Mouse (Mus musculus): ENCODE measurements around the gene Tada3.

Tada3 gene

DNA sequence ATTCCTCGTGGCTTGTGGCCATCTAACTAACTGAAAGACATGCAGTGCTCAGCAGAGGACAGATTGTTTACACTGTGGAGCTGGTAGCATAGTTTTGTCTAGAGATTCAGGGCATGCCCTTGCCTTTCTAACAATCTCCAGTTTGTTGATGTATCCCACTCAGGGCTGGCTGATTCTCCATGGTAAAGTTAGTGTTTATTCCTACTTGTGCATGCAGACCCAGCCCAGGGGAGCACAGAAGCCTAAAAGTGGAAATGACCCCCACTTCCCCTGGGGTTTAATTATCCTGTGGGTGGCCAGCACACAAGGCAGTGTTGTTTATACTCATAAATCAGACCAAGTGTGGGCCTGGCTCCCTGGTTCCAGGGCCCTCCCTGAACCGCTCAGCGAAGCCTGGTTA is 8.3 kb upstream of the Tada3 start:
- DNase-seq: no peak

DNA sequence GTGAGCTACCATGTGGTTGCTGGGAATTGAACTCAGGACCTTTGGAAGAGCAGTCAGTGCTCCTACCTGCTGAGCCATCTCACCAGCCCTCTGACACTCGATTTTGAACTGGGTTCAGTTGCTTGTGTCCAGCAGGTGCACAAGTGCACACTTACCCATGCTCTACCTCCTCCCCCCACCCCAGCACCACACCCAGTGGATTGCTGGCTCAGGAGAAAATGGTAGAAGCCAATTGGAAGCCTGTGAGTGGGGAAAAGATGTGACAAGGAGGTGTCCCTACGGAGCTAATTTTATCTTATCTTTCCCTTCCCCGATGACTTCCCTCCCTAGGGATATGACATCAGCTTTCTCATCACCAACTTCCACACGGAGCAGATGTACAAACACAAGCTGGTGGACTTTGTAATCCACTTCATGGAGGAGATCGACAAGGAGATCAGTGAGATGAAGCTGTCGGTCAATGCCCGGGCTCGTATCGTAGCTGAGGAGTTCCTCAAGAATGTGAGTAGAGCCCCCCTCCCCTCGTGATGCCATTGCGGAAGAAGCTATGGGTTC is 7.6 kb upstream of the Tada3 start:
- no peak for DNase-seq

DNA sequence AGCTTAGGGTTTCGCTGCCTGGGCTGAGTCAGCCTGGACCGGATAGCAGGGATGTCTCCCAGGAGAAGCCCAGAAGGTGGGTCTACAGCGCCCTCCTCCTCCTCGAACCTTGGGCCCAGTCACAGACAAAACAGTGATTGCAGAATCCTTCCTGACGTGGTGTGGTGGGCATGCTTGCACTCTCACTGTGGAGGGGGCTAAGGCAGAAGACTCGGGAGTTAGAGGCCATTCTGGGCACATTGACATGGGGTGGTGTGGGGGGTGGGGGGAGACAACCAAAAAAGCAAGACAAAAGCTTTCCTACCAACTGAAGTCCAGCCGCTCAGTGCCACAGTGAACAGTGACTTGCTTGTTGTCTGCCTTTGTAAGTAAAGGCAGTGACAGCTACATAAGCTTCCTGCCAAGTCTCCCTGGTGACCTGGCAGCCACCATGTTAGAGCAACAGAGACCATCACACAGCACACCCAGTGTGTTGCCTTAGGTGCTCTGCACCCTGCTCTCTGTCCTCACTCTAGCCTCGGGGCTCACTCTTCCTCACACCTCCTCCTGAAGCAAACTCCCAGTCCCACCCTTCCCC is 6.8 kb upstream of the Tada3 start:
- no peak for DNase-seq

DNA sequence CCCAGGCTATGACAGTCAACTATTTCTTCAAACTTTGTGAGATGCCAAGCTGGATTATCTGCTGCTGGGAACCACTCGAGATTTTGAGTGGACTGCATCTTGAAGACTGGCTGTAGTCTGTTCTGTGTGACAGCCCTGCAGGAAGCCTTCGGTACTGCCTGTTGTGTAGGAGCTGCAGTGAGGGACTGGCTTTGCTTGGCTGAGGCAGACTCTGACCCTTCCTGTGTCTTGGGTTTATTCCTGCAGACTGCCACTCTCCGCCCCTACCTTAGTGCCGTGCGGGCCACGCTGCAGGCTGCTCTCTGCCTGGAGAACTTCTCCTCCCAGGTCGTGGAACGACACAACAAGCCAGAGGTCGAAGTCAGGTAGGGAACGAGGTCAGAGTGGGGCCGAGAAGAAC is 2.8 kb upstream of the Tada3 start:
- DNase-seq: peak in 1 of 2 experiments; percentile 9

DNA sequence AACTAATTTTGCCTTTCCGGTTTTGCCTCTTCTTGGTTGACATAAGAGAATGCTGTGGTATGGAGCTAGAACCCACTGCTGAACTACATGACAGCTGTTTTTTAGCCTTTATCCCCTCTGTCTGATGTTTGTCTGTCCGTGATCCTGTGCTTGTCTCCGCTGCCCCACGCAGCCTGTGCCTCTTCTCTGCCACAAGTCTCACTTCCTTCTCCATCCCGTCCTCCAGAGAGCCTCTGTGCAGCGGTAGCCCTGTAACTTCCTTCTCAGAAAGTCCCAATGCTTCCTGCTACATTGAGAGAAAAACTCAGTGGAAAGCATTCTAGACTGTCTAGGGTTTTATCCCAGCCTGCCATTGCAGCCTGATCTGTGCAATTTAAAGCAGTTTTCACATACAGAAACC is 1.6 kb upstream of the Tada3 start:
- peak; percentile 37 to 43 for DNase-seq

DNA sequence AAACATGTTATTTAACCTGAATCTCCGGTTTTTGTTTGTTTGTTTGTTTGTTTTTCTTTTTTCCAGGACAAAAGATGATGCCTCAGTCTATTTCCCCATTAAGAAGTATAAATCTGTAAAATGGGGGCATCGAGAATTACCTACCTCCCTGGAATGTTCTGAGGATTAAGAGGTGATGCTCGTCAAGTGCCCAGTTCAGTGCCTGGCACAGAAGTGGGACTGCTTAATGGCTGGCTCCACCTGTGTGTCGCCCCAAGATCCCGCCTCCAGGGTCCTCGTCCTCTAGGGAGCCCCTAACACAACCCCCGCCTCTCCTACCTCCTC is 549 bp downstream of the Tada3 start:
- no peak for DNase-seq

DNA sequence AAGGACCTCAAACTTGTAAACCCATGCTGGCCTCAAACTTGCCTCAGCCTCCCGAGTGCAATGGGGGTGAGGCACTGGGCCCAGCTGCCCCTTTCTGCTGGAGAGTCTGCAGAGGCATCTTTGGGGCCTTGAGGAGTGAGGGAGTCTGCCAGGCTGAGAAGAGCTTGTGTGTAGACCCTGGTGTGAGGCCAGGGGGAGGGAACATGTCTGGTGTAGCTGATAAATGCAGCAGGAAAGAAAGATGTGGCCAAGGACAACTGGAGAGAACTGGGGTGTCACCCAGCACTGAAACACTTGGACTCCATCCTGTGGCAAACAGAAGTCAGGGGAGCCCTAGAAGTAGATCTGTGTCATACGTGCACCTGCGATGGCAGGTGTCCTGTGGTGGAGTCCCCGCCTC is 4.2 kb downstream of the Tada3 start:
- no peak for DNase-seq

DNA sequence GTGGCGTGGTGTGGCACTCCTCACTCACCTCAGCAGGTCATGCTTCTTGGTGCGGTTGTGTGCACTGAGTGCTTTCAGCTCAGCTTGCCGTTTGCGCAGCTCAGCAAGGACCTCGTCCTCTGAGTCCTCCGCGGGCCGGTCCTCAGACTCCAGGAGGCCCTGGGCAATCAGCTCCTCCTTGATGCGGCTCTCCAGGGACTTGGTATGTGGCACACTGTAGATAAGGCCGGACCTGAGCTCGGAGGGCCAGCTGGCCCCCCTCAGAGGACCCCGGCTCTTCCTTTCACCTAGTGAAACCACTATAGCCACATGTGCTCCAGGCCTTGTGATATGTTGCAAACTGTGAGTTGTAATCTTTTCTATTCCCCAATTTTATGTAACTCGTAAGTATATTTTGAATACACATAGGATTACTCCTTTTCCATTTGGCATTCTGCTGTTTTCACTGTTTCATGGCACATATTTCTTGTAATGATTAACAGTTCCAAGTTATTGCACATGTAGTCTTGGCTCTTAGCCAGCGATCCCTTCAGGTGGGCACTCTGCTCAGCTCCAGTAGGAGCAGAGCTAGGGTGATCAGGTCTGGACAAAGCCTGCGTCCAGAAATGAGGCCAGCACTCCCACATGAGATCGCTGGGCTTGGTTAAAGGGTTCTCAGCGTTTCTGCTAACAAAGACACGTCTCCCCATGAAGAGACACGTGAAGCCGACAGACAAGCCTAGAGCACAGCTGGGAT is 7.3 kb downstream of the Tada3 start:
- no peak for DNase-seq

DNA sequence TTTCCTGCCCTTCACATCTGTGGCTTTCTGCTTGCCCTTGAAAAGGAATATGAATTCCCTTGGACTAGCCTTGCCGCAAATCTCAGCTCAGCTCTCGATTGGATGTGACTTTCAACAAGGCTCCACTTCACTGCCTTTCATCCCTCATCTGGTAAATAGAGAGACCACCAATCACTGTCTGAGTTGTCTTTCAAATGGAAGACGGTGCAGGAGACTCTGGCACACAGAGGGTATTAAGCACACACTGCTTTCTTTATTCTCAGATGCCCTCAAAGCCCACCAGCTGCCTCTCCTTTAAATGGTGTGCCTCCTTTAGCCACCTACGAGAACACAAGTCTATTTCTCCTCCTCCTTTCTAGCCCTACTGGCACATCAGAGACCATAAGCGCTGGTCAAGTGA is 9.1 kb downstream of the Tada3 start:
- no peak for DNase-seq

DNA sequence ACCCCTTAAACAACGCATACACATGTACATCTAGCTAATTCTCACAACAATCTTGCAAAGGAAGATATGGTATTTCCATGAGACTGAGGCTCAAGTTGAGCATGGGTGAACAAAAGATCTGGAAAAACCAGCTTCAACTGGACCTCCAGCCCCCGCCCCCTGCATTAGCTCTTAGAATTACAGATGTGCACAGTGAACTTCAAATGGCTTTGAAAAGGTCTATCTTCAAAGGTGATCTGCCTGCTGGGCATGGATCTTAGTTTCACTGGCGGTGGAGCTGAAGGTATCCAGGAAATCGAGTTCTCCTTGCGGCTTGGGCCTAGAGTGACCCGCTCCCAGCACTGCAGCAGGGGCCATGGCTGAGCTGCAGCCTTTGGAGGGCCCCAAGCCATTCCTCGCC is 9.6 kb downstream of the Tada3 start:
- no peak for DNase-seq

DNA sequence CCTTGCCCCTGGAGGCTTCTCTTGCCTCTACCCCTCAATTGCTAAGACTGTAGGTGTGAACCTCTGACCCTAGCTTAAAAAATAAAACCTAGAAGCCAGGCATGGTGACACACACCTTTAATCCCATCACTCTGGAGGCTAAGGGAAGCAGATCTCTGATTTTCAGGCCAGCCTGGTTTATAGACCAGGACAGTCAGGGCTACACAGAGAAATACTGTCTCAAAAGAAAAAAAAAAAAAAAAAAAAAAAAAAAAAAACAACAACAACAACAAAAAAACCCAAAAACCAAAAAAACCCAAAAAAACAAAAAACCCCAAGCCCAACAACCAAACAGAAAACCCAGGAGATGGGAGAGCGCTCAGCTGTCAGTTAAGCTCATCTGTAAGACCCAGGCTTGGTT is 10.1 kb downstream of the Tada3 start:
- no peak for DNase-seq

DNA sequence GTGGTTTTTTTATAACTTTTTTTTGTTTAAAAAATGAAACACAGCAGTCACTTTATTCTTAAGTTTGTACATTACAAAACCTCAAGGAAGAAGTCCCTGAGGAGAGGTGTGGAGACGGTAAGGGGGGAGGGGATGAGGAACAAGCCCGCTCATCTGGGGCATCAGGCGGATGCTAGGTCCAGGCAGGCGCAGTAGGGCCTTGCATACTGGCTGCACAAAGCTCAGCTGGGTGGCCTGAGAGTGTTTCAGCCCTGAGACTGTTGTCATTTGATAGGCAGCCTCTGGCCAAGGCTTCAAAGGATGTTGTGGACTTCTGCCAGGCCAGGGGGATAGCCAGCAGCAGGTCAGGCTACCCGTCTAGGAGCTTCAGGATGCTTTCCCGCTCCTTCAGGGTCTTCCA is 11.0 kb downstream of the Tada3 start:
- DNase-seq: no peak

DNA sequence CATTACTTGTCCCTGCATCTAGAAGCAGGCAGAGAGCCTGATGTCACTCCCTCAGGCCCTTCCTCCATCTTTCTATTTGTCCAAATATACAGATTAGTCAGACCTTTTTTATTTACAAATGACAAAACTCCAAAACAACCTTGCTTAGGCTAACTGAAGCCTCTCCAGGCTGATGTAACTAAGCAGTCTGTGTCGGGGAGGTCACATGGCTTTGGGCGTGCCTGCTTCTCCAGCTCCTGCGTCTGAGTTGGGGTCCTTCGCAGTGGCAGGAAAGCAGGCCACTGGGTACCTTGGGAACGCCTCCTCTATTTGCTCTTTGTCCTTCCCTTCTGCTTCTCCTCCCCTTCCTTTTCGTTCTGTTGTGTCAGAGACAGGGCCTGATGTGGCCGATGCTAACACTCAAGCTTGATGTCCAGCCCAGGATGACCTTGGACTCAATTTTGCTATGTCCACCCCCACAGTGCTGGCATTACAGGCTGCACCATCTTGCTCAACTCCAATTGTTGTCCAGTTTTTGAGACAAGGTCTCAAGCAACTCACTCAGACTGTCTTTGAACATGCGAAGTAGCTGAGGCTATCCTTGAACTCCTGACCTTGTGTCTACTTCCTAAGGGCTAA is 13.1 kb downstream of the Tada3 start:
- no peak for DNase-seq

DNA sequence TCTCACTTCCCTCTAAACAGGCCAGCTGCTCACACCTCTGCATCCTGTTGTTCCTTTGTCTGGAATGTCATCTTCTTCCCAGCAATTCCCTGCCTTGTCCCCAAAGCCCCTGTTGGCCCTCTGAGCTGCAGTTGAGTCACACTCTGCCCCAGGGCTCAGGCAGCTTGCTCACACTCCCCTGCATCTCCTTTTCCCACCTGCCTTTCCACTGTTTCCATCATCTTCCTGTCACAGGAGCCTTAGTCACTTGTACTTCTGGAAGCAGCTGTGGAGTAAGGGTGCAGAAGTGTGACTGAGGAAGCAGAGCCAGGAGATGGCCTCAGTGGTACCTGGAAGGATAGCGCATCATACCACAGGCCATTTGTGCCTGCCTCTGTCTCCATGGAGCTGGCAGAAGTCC is 15.4 kb downstream of the Tada3 start:
- no peak for DNase-seq

DNA sequence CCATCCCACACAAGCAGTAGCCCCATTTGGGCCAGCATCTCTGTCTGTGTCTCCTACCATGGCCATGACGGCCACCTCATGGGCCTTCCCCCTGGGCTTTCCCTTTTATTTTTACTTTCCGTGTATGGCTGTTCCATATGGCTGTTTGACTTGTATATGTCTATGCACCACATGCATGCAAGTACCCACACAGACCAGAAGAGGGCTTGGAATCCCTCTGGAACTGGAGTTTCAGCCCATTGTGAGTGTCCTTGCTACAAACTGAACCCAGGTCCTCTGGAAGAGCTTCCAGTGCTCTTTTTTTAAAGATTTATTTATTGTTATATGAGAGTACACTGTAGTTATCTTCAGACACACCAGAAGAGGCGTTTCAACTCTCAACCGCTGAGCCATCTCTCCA is 16.2 kb downstream of the Tada3 start:
- no peak for DNase-seq

DNA sequence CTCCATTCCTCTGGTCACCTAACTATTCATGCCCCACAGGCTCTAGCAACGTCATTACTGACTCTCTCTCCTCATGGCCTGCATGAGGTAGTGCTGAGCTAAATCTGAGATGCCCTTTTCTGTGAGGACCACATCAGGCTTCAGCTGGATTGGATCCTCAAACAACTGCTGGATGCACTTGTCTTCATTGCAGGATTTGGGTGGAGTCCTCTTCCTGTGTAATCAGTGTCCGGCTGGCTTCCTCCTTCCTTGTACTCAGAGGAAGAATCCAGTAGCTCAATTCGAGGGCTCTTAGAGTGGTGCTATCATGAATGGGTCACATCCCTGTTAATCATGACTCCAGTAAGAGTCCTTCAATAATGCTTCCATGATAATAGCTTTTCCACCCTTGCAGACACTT is 24.0 kb downstream of the Tada3 start:
- no peak for DNase-seq

DNA sequence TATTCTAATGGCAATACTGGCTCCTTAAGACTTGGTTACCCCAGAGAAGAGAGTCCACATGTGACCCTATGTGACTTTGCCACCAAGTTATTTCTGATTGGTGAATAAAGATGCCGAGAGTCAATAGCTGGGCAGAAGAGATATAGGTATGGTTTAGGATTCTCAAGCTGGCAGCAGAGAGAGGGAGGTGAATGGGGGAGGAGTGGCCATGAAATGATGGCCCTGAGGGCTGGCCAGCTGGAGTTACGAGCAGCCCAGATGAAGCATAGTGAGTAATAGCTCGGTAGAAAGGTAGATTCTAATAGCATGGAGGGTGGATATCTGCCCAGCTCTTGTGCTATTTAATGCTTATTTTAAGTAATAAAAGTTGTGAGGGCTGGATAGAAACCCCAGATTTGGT is 24.9 kb downstream of the Tada3 start:
- no peak for DNase-seq

DNA sequence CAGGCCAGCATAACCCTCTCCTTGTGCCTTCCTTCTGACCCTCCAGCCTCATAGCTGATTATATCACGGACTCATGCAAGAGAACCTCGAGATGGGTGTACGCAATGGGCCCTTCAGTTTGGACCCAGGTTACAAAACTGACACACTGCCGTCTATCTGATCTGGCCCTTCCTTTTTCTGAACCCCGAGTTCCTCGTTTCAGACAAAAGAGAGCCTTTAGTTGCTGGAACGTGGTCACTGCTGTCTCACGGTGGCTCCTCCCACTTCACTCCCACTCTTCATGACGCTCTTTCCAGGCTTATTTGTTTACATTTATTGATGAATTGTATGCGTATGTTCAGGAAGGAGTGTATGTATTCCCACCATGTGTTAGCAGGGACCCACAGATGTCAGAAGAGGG is 26.0 kb downstream of the Tada3 start:
- DNase-seq: no peak

DNA sequence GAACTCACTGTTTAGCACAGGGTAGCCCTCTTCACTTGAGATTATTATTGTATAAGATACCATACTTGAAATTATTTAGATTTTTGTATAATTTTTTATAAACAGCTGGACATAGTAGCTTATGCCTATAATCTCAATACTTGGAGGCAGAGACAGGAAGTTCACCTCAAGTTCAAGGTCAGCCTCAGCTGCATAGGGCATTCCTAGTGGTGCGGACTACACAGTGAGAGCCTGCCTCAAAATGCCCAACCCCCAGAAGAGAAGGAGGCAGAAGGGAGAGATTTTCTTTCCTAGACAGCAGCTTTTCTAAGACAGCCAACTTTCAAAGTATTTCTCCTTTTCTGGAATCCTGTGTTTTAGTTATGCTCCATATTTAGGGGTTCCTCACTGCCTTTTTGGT is 26.5 kb downstream of the Tada3 start:
- DNase-seq: no peak

DNA sequence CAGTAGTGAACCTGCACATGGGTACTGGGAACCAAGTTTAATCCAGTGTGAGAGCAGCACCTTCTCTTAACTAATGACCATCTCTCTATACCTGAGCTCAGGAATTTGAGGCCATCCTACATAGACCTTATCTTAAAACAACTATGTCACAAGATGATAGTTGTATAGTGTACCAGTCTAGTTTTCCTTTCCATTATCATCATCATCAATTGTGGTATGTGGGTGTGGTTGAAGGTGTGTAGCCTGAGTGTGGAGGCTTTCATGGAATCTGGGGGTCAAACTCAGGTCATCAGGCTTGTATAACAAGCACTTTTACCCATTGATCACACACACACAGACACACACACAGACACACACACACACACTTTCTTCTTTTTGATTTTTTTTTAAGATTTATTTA is 27.1 kb downstream of the Tada3 start:
- DNase-seq: no peak

DNA sequence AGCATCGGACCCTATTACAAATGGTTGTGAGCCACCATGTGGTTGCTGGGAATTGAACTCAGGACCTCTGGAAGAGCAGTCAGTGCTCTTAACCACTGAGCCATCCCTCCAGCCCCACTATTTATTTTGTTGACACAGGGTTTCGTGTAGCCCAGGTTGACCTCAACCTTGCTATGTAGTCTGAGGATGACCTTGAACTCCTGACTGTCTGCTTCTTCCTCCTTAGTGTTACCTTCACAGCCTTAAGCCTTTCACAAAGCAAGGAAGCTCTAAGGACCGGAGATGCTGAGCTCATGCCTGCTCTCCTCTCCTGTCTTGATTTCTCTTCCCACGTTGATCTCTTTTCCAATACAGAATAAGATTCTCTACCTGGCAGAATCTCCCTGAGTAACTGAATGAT is 30.8 kb downstream of the Tada3 start:
- DNase-seq: no peak

DNA sequence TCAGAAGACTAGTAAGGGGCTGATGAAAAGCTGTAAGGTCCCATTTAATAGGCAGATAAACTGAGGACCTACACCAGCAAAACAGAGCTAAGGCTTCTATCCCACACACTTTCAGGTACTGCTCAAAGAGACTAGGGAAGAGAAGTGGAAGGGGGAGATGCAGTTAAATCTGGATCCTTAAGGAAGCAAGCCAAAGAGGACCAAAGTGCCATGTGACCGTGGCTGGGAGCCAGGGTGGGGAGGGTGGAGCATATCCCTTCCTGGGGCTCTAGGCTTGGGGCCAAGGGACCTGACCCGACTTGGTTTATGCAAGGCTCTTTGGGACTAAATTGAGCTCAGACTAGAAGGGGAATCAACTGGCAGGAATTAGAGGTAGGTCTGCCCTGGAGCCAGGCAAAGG is 33.4 kb downstream of the Tada3 start:
- no peak for DNase-seq

DNA sequence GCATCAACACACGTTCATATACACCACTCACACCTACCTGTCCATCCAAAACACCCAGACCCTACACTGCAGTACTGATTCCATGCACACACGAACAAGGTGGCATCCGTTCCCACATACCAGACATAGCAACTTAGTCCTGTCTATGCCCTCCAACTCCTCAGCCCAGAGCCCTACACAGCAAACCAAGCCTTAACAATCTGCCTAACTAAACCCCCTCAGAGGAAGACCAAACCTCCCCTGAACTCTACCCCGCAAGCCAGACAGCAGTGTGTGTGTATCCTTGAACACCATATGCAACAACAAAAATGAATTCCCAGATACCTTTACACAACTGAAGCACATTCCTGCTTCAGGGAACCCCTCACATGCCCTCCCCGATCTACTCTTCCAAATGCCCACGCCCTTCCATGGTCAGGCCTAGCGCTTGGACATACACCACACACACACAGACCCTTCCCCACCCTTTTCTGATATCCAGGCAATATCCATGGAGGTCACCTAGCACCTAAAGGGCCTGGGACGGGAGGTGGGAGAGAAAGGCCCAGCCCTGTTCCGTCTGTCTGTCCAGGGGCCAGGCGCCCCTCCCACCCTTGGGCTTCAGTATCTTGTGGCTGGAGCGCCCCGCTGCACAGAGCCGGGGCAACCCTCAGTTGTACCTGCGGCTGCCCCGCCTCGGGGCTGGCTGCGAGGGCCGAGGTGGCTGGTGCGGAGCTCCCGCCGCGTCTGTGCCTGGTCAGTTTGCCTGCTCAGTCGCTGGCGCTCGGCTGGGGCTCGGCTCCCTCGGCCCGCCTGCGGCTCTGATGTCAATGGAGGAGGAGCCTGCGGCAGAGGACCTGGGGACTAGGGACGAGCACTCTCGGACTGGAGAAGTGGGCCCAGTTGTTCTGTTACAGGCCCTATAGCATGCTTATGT is 34.2 kb downstream of the Tada3 start, which contains the start of gene Camk1:
Gene Camk1 (minus strand): TSS at position 808 of the 916 bp plus-strand sequence.
- DNase-seq: peak; percentile 23 to 33
